Mouse (Mus musculus): ENCODE data around the gene Phtf1. TPM values are rescaled to one million over a fixed set of nuclear protein-coding genes. Genes with fewer than 3 reads are reported as not detected.

Gene Phtf1
- 49.9 and 52.9 TPM in 2 replicates for polyA plus RNA-seq (2016; fragmentation: Nextera tagmentation; extraction: Ambion mirVana)

DNA sequence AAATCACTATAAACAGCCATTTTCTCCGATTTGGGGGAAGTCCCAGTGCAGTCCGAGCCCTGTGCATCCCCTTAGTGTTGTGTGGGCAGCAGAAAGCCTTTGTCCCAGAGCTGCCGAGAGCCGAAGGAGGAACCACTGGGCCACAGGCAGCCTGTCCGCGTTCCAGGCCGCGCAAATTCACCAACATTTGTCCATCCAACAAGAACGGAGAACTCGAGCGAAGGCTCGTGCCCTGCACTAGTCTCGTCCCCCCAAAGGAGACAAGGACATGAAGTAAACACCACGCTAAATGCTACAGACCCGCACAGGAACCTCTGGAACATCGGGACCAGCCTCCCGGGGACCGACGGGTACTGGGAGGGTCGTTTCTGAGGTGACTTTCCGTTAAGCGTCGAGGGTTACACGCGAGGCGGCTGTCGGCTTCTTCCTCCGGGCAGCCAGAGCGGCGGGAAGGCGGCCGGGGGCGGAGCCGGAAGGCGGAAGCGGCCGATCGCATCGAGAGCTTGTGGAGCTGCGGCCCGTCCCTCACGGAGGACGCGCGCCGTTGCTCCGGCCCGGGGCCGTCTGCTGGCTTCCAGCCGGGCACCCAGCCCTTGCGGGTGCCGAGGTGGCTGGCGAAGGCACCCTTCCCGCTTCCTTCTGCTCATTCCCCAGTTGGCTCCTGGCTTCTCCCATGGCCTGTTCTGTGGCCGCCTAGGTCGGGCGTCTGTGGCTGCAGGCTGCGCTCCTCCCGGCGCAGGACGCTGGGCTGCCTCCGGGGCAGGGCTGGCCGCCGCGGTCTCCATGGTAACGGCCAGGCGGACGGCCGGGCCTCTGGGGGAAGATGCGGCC lies at the start of gene Phtf1:
Phtf1 (plus strand) TSS at position 250 of the 831 bp plus-strand sequence.
- Histone ChIP-seq H3K27me3 (no peaks in the 10 kb centered on the region), H3K9me3 (no peaks in the 10 kb centered on the region), H3K4me2 (peak within 1 kb of the TSS; percentile 84), H3K4me3 (replicated peaks) (peak within 1 kb of the TSS; percentile 91), H3K36me3 (replicated peaks) (peaks cover 24% of the 10 kb centered on the region), H3K4me1 (peaks cover 13% of the 10 kb centered on the region), H3K9ac (peak within 1 kb of the TSS; percentile 88), H3K27ac (peak within 1 kb of the TSS; percentile 98)
- under 1% methylated on average over 69 of the region's 70 CpGs for WGBS
- peak; percentile 98 for ATAC-seq (ENCODE audit: low FRiP score)

DNA sequence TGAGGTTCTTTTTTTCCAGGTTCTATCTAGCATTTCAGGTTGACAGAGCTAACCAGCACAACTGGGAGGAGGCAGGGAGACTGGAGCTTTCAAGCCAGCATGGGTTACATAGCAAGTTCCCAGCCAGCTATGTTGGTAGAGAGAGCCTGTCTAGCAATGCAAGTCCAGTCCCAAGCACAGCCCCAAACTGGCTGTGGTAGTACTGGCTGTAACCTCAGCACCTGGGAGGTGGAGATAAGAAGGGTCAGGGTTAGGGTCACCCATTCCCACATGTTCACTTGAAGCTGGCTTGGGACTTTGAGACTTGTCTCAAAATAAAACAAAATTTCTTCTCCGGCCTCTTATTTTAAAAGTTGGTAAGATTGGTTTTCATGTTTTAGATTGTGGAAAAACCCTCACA lies 47.8 kb upstream of the Phtf1 start:
- no peaks in the 10 kb centered on the region for H3K9me3 ChIP-seq
- H3K4me1 ChIP-seq: peaks cover 21% of the 10 kb centered on the region
- H3K9ac ChIP-seq: no peak overlapping the region
- H3K36me3 ChIP-seq (replicated peaks): no peaks in the 10 kb centered on the region
- no peak overlapping the region for H3K4me2 ChIP-seq
- ATAC-seq (ENCODE audit: low FRiP score): no peak
- H3K4me3 ChIP-seq (replicated peaks): no peak overlapping the region
- H3K27me3 ChIP-seq: no peaks in the 10 kb centered on the region
- WGBS: 100% methylated on average over 1 of the region's 1 CpGs
- H3K27ac ChIP-seq: no peak overlapping the region

GRCm38 (mm10) chr3:103925302-103925701 lies 42.6 kb upstream of the Phtf1 start:
- H3K4me3 ChIP-seq (replicated peaks): no peak overlapping the region
- no peaks in the 10 kb centered on the region for H3K9me3 ChIP-seq
- H3K27me3 ChIP-seq: no peaks in the 10 kb centered on the region
- no peak overlapping the region for H3K9ac ChIP-seq
- no peak overlapping the region for H3K27ac ChIP-seq
- no peak overlapping the region for H3K4me2 ChIP-seq
- no peak for ATAC-seq (ENCODE audit: low FRiP score)
- WGBS: 55% methylated on average over 3 of the region's 3 CpGs
- H3K4me1 ChIP-seq: peaks cover 10% of the 10 kb centered on the region
- H3K36me3 ChIP-seq (replicated peaks): 0 out of 2 replicates have a peak, but pooled peaks cover 5% of the 10 kb centered on the region

DNA sequence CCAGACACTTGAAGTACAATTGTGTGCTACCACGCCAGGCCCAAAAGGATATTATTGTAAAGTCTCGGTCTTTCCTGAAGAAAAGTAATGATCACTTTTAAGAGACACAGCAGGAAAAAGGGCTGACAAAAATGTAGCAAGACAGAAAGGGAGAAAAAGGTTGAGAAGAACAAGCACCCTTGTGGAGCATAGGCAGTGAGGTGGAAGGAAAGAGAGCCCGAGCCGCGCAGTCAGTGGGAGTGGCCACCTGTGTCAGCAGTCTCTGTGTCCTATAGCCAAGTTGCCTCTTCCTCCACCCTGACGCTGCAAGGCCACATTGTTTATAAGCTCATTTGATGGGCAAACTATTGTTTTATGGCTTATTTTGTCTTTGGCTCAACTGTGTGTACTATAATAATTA lies 40.4 kb upstream of the Phtf1 start:
- H3K4me1 ChIP-seq: peaks cover 10% of the 10 kb centered on the region
- H3K4me3 ChIP-seq (replicated peaks): no peak overlapping the region
- 26% methylated on average over 6 of the region's 6 CpGs for WGBS
- no peaks in the 10 kb centered on the region for H3K9me3 ChIP-seq
- ATAC-seq (ENCODE audit: low FRiP score): no peak
- no peak overlapping the region for H3K9ac ChIP-seq
- H3K27me3 ChIP-seq: no peaks in the 10 kb centered on the region
- H3K27ac ChIP-seq: no peak overlapping the region
- H3K36me3 ChIP-seq (replicated peaks): peaks cover 19% of the 10 kb centered on the region
- H3K4me2 ChIP-seq: no peak overlapping the region

DNA sequence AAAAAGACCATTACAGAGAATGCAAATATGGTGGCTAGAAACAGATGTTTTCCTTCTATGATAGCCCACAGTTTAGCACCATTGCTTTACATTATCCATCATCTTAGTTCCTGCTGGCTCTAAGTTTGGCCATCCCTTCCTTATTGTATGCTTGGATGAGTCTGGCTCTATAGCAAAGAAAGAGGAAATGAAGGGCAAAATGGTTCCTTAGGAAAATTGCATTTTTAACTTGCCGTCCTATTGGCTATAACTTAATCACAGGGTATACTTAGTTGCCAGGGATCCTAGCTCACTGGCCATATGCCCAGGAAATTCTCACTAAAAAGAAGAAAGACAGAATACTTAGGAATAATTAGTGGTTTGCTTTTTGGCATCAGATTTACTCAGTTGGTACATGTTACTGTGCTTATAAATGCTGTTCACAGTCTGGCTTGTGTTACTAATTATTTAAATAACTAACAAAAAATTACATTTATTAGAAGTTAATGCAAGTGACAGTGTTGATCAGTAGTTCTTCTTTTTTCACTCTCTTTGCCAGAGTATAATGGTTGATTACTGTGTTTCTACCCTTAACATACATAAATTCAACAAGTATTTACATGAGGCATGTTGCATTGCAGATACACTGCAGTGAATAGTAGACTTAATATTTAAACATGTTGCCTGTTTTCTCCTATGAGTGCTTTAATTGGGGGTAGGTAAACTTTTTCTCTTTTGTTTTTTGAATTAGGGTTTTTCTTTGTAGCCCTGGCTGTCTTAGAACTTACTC lies 22.9 kb upstream of the Phtf1 start:
- peak; percentile 39; the same call in 1 of the 2 replicates for ATAC-seq (ENCODE audit: low FRiP score)
- Histone ChIP-seq H3K27me3 (no peaks in the 10 kb centered on the region), H3K9me3 (no peaks in the 10 kb centered on the region), H3K4me1 (0 out of 2 replicates have a peak, but pooled peaks cover 3% of the 10 kb centered on the region), H3K4me2 (no peak overlapping the region), H3K36me3 (replicated peaks) (no peaks in the 10 kb centered on the region), H3K9ac (no peak overlapping the region), H3K4me3 (replicated peaks) (no peak overlapping the region), H3K27ac (no peak overlapping the region)
- WGBS: 68% methylated on average over 1 of the region's 1 CpGs

DNA sequence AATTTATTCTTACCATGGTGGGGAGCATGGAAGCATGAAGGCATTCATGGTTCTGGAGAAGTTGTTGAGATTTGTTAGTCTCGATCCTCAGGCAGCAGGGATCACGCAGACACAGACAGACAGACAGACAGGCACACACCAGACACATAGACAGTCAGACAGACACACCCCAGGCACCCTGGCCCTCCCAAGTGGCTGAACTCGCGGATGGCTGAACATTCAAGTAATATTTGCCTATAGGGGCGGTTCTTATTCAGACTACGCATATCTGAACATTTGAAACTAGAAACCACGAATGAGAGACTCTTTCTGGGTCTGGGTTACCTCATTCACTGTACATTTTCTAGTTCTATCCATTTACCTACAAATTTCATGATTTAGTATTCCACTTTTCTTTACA lies 19.2 kb upstream of the Phtf1 start:
- H3K9ac ChIP-seq: no peak overlapping the region
- 92% methylated on average over 7 of the region's 7 CpGs for WGBS
- H3K4me1 ChIP-seq: 0 out of 2 replicates have a peak, but pooled peaks cover 3% of the 10 kb centered on the region
- H3K4me3 ChIP-seq (replicated peaks): no peak overlapping the region
- H3K36me3 ChIP-seq (replicated peaks): no peaks in the 10 kb centered on the region
- H3K9me3 ChIP-seq: no peaks in the 10 kb centered on the region
- no peak overlapping the region for H3K27ac ChIP-seq
- no peak overlapping the region for H3K4me2 ChIP-seq
- H3K27me3 ChIP-seq: no peaks in the 10 kb centered on the region
- no peak for ATAC-seq (ENCODE audit: low FRiP score)

DNA sequence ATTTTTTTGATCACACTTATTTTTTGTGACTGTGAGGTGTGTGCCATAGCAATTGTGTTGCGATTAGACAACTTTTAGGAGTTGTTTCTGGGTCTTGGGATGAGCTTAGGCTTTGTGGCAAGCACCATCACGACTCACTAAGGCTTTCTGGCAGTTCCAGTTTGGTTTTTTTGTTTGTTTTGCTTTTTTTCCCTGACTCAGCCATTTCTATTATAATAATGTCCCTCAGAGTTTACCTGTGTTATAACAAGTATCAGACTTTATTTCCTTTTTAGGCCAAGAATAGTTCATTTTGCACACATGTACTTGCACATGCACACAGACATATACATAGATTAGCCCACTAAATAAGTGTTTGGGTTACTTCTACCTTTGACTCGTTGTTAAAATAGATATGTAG lies 7.3 kb upstream of the Phtf1 start:
- no peak overlapping the region for H3K4me2 ChIP-seq

DNA sequence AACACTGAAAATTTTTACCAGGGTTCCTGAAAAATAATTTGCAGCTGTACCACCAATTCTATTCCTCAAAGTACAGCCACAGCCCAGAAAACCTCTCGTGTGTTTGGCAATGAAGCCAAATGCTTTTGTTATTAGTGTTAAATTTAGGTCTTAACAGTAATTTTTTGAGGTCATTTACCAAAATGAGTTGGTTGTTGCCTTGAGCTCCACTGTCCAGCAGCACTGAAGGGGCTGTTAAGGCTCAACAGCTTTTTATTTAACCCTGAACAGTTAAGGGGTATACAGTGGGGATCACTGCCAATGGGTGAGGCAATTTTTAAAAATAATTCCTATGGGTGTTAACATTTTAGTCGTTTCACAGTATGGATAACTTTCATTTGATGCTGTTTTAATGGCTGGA lies 679 bp upstream of the Phtf1 start:
- Histone ChIP-seq H3K9me3 (no peaks in the 10 kb centered on the region), H3K4me2 (peak overlapping the region; percentile 84), H3K9ac (peak overlapping the region; percentile 88), H3K27ac (peak overlapping the region; percentile 98), H3K36me3 (replicated peaks) (peaks cover 25% of the 10 kb centered on the region), H3K4me3 (replicated peaks) (peak overlapping the region; percentile 91), H3K27me3 (no peaks in the 10 kb centered on the region), H3K4me1 (peaks cover 13% of the 10 kb centered on the region)
- ATAC-seq (ENCODE audit: low FRiP score): no peak
- 17% methylated on average over 2 of the region's 2 CpGs for WGBS

More for the DNA sequence above, 7.3 kb upstream of the Phtf1 start:
- ATAC-seq (ENCODE audit: low FRiP score): no peak
- Histone ChIP-seq H3K9me3 (no peaks in the 10 kb centered on the region), H3K4me3 (replicated peaks) (no peak overlapping the region), H3K4me1 (no peaks in the 10 kb centered on the region), H3K36me3 (replicated peaks) (peaks cover 22% of the 10 kb centered on the region), H3K27me3 (no peaks in the 10 kb centered on the region), H3K27ac (no peak overlapping the region), H3K9ac (no peak overlapping the region)
- WGBS: 92% methylated on average over 3 of the region's 3 CpGs

DNA sequence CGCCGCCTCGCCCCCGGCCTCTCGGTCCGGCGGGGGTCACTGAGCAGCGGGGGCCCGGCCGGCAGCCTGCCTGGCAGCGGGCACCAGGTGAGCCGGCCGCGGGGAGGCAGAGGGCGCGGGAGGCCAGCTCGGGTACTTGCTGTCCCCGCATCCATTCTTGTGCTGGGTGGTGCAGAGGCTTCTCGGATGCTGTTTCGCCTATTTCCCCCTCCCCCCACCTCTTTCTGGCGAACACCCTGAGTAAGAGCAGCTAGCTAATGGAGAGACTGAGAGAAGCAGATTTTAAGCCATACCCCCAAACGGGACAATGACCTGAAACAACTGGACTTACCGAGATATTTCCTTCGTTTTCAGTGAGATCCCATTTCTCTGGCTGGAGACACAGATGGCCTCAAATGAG lies 791 bp downstream of the Phtf1 start:
- H3K9ac ChIP-seq: peak overlapping the region; percentile 88
- peak overlapping the region; percentile 84 for H3K4me2 ChIP-seq
- H3K27ac ChIP-seq: peak overlapping the region; percentile 98
- peak overlapping the region; percentile 91 for H3K4me3 ChIP-seq (replicated peaks)
- H3K4me1 ChIP-seq: peaks cover 13% of the 10 kb centered on the region
- ATAC-seq (ENCODE audit: low FRiP score): peak; percentile 84
- H3K9me3 ChIP-seq: no peaks in the 10 kb centered on the region
- peaks cover 22% of the 10 kb centered on the region for H3K36me3 ChIP-seq (replicated peaks)
- WGBS: under 1% methylated on average over 22 of the region's 24 CpGs
- H3K27me3 ChIP-seq: no peaks in the 10 kb centered on the region

DNA sequence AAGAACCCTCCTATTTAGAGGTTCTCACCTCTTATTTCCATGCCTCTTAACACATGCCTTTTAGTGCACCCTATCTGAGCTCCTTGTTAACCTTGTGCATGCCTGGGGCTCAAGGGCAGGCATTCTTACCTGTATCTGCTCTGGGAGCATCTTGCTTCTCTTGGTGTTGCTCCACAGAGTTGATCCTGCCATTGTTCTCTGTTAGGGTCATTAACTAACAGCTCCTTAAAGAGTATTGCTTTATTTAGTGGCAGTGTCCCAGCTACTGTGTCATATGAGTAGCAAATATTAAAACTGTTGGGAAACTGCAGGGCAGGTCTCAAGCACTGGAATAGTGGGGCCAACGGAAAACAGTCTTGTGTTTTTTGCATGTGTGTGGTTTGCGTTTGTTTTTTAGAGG lies 3.2 kb downstream of the Phtf1 start:
- H3K27ac ChIP-seq: no peak overlapping the region
- no peak overlapping the region for H3K4me3 ChIP-seq (replicated peaks)
- H3K4me2 ChIP-seq: no peak overlapping the region
- 97% methylated on average over 2 of the region's 2 CpGs for WGBS
- ATAC-seq (ENCODE audit: low FRiP score): no peak
- H3K9me3 ChIP-seq: no peaks in the 10 kb centered on the region
- H3K4me1 ChIP-seq: peaks cover 13% of the 10 kb centered on the region
- H3K36me3 ChIP-seq (replicated peaks): peaks cover 24% of the 10 kb centered on the region
- no peaks in the 10 kb centered on the region for H3K27me3 ChIP-seq
- no peak overlapping the region for H3K9ac ChIP-seq

- H3K27ac ChIP-seq: no peak overlapping the region
- H3K36me3 ChIP-seq (replicated peaks): peaks cover 42% of the 10 kb centered on the region
- H3K4me1 ChIP-seq: no peaks in the 10 kb centered on the region
- H3K27me3 ChIP-seq: no peaks in the 10 kb centered on the region
- 70% methylated on average over 4 of the region's 4 CpGs for WGBS
- no peak overlapping the region for H3K9ac ChIP-seq
- no peak overlapping the region for H3K4me3 ChIP-seq (replicated peaks)
- no peak for ATAC-seq (ENCODE audit: low FRiP score)
- no peaks in the 10 kb centered on the region for H3K9me3 ChIP-seq
- H3K4me2 ChIP-seq: no peak overlapping the region
Observed at GRCm38 (mm10) chr3:103984556-103984955, 16.6 kb downstream of the Phtf1 start.

GRCm38 (mm10) chr3:103985194-103985593 lies 17.3 kb downstream of the Phtf1 start:
- Histone ChIP-seq H3K9ac (no peak overlapping the region), H3K9me3 (no peaks in the 10 kb centered on the region), H3K27me3 (no peaks in the 10 kb centered on the region), H3K27ac (no peak overlapping the region), H3K4me3 (replicated peaks) (no peak overlapping the region), H3K36me3 (replicated peaks) (peaks cover 48% of the 10 kb centered on the region), H3K4me2 (no peak overlapping the region), H3K4me1 (no peaks in the 10 kb centered on the region)
- no peak for ATAC-seq (ENCODE audit: low FRiP score)
- WGBS: 93% methylated on average over 2 of the region's 2 CpGs
